Mouse (Mus musculus): ENCODE measurements around the gene Ppm1m.

DNA sequence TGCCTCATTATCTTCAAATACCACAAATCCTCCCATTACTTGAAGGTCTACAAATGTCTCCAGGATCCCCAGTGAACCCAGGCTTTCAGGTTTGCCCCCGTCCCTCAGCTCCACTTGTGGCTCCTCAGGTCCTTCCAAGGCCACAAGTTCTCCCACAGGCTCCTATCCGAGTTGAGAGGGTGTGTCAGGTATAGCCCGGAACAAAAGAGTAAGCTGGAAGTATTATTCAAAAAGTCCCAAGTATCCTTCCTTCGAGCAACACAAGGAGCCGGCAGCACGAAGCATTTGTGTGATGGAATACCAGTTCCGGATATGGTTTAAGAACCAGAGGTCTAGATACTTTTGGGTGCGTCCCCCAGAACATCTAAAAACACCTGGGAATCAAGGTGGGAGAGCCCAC, 7.5 kb downstream of the Ppm1m start:
- TF ChIP-seq CTCF (IDR thresholded peaks at IDR 0.05; ENCODE audit: extremely low read depth, insufficient read depth, low read length) (no peak), POLR2A (IDR thresholded peaks at IDR 0.05; ENCODE audit: extremely low read depth, insufficient read depth, low read length) (no peak)
